8 mouse cellular contexts compared by ENCODE assay signal in genomic region chr2:29245341-29245779, GRCm38 (mm10). TPM values are rescaled to one million over a fixed set of nuclear protein-coding genes. Genes with fewer than 3 reads are reported as not detected.
DNase-seq lines count a peak whose midpoint lies in the region; ATAC-seq and TF ChIP-seq lines count a peak whose summit lies in the region.

No protein-coding gene starts in this region.

- peak; percentile 71 for DNase-seq in embryo, embryonic 10 days (ENCODE audit: low spot score)
- no peak for DNase-seq in embryo, embryonic 9.5 days (ENCODE audit: extremely low spot score)
- DNase-seq in A20 (ENCODE audit: low read depth, low spot score): peak; percentile 29
- peak; percentile 39 for DNase-seq in embryonic facial prominence, embryonic 14.5 days (ENCODE audit: low spot score)
- peak; percentile 64 for DNase-seq in midbrain, postnatal 0 days (ENCODE audit: low spot score)
- DNase-seq in c-Kit-positive CD71-positive TER-119-positive erythroid progenitor cells, embryonic 14.5 days (ENCODE audit: low spot score): no peak
- DNase-seq in layer of hippocampus, postnatal 25 days (ENCODE audit: extremely low spot score in 1 of 2, low spot score in 1 of 2): no peak

- 0 out of 2 replicates have a peak, but pooled peaks cover under 1% of the 10 kb centered on the region for H3K4me1 ChIP-seq in embryonic facial prominence, embryonic 14.5 days (ENCODE audit: control insufficient read depth, insufficient read depth, low read length)
- H3K4me1 ChIP-seq in hindbrain, embryonic 15.5 days (replicated peaks): peaks cover 37% of the 10 kb centered on the region
- peaks cover 9% of the 10 kb centered on the region for H3K4me1 ChIP-seq in midbrain, postnatal 0 days (ENCODE audit: insufficient read depth, low read length)

- H3K4me2 ChIP-seq in embryonic facial prominence, embryonic 14.5 days (ENCODE audit: low read depth, low read length): no peak overlapping the region
- H3K4me2 ChIP-seq in hindbrain, embryonic 15.5 days: no peak overlapping the region
- no peak overlapping the region for H3K4me2 ChIP-seq in midbrain, postnatal 0 days (ENCODE audit: low read depth, low read length, poor library complexity, severe bottlenecking)

- no peaks in the 10 kb centered on the region for H3K36me3 ChIP-seq in embryonic facial prominence, embryonic 14.5 days (ENCODE audit: control insufficient read depth, insufficient read depth, low read length)
- no peaks in the 10 kb centered on the region for H3K36me3 ChIP-seq in hindbrain, embryonic 15.5 days
- H3K36me3 ChIP-seq in midbrain, postnatal 0 days (ENCODE audit: insufficient read depth, low read length): no peaks in the 10 kb centered on the region

- H3K27me3 ChIP-seq in embryonic facial prominence, embryonic 14.5 days (replicated peaks; ENCODE audit: control insufficient read depth, insufficient read depth, low read length): peaks cover 39% of the 10 kb centered on the region
- H3K27me3 ChIP-seq in hindbrain, embryonic 15.5 days: peaks cover 16% of the 10 kb centered on the region
- 0 out of 2 replicates have a peak, but pooled peaks cover 3% of the 10 kb centered on the region for H3K27me3 ChIP-seq in midbrain, postnatal 0 days (ENCODE audit: insufficient read depth, low read length)

- TF ChIP-seq CTCF in midbrain, postnatal 0 days (IDR thresholded peaks at IDR 0.05): peak; percentile 71

- no peak overlapping the region for H3K4me3 ChIP-seq in embryonic facial prominence, embryonic 14.5 days (ENCODE audit: low read depth, low read length)
- no peak overlapping the region for H3K4me3 ChIP-seq in hindbrain, embryonic 15.5 days
- no peak overlapping the region for H3K4me3 ChIP-seq in midbrain, postnatal 0 days (ENCODE audit: low read depth, low read length)

- H3K9me3 ChIP-seq in embryonic facial prominence, embryonic 14.5 days (ENCODE audit: control insufficient read depth, low read length): no peaks in the 10 kb centered on the region
- H3K9me3 ChIP-seq in hindbrain, embryonic 15.5 days: no peaks in the 10 kb centered on the region
- H3K9me3 ChIP-seq in midbrain, postnatal 0 days (ENCODE audit: low read length): no peaks in the 10 kb centered on the region

- H3K27ac ChIP-seq in embryonic facial prominence, embryonic 14.5 days (replicated peaks; ENCODE audit: low read depth, low read length): no peak overlapping the region
- H3K27ac ChIP-seq in hindbrain, embryonic 15.5 days (replicated peaks): no peak overlapping the region
- no peak overlapping the region for H3K27ac ChIP-seq in midbrain, postnatal 0 days (ENCODE audit: low read depth, low read length)

- peak; percentile 71; the same call in 1 of the 2 replicates for ATAC-seq in embryonic facial prominence, embryonic 14.5 days (ENCODE audit: low read depth)
- ATAC-seq in hindbrain, embryonic 15.5 days (ENCODE audit: low FRiP score, low read depth): peak; percentile 49
- no peak for ATAC-seq in midbrain, postnatal 0 days (ENCODE audit: low FRiP score)

- WGBS in embryonic facial prominence, embryonic 14.5 days: 33% methylated on average over 10 of the region's 10 CpGs
- 18% methylated on average over 10 of the region's 10 CpGs for WGBS in hindbrain, embryonic 15.5 days
- 41% methylated on average over 10 of the region's 10 CpGs for WGBS in midbrain, postnatal 0 days

- H3K9ac ChIP-seq in embryonic facial prominence, embryonic 14.5 days (ENCODE audit: low read depth, low read length): no peak overlapping the region
- H3K9ac ChIP-seq in hindbrain, embryonic 15.5 days: no peak overlapping the region
- no peak overlapping the region for H3K9ac ChIP-seq in midbrain, postnatal 0 days (replicated peaks; ENCODE audit: low read length, poor library complexity, severe bottlenecking)

RNA-seq across cellular contexts. Expression of gene Ntng2, which starts 7.4 kb away (rescaled TPM):
- polyA plus RNA-seq in embryonic facial prominence, embryonic 14.5 days (2014; fragmentation: Nextera tagmentation; extraction: Ambion mirVana): 0.85 and 1.0 TPM in 2 replicates
- polyA plus RNA-seq in hindbrain, embryonic 15.5 days (2015; fragmentation: Nextera tagmentation; extraction: Ambion mirVana): 3.9 and 5.5 TPM in 2 replicates
- 52.4 and 52.6 TPM in 2 replicates for total RNA-seq in midbrain, postnatal 0 days (2014; rRNA removed)
- polyA plus RNA-seq in midbrain, postnatal 0 days (2015; fragmentation: Nextera tagmentation; extraction: Ambion mirVana): 7.9 and 8.7 TPM in 2 replicates
- total RNA-seq in layer of hippocampus, postnatal 25 days (2021): 100 to 1,000 TPM in 1 of 2 experiments, 10 to 100 TPM in 1; 94.0 to 109 TPM

Comparison
In these comparisons a context has a peak if more than half of its experiments do, and no peak if none do; other contexts are left out.
1. DNase-seq: peak in embryo, embryonic 10 days (single experiment), A20 (single experiment), embryonic facial prominence, embryonic 14.5 days (single experiment) and midbrain, postnatal 0 days (single experiment); none in embryo, embryonic 9.5 days (single experiment), c-Kit-positive CD71-positive TER-119-positive erythroid progenitor cells, embryonic 14.5 days (single experiment) and layer of hippocampus, postnatal 25 days (0 of 2).